Mouse (Mus musculus) intestine, embryonic 15.5 days (tissue): ENCODE measurements at regions not wholly inside any gene's neighbourhood (a gene's known extent, or its start where the extent isn't known, plus 50 kb on each side); places are given as distances from the start of the nearest gene placed in this dataset.

Experiments used
- ATAC-seq: fragments of 200-750 bp; cut with Nextera tagmentation; 2 replicates; pipeline ENCODE4 v1.8.0; 2017; ENCODE audit warnings: moderate TSS enrichment, moderate library complexity
- H3K27ac ChIP-seq: fragments of 300-500 bp; sonication (generic); 2 replicates; pipeline ENCODE4 v1.5.1; 2015; ENCODE audit warnings: mild to moderate bottlenecking, inconsistent platforms
- H3K27me3 ChIP-seq: fragments of 300-500 bp; sonication (generic); replicated peaks from 2 replicates; pipeline ENCODE4 v1.6.1; 2015; ENCODE audit warnings: inconsistent platforms
- H3K36me3 ChIP-seq: fragments of 300-500 bp; sonication (generic); 2 replicates; pipeline ENCODE4 v1.6.1; 2015; ENCODE audit warnings: inconsistent platforms
- H3K4me1 ChIP-seq: fragments of 300-500 bp; sonication (generic); replicated peaks from 2 replicates; pipeline ENCODE4 v1.6.1; 2015; ENCODE audit warnings: inconsistent platforms
- H3K4me2 ChIP-seq: fragments of 300-500 bp; sonication (generic); replicated peaks from 2 replicates; pipeline ENCODE4 v1.6.1; 2015; ENCODE audit warnings: mild to moderate bottlenecking, inconsistent platforms
- H3K4me3 ChIP-seq: fragments of 300-500 bp; sonication (generic); replicated peaks from 2 replicates; pipeline ENCODE4 v1.5.1; 2015; ENCODE audit warnings: inconsistent platforms
- H3K9ac ChIP-seq: fragments of 300-500 bp; sonication (generic); 2 replicates; pipeline ENCODE4 v1.6.1; 2015; ENCODE audit warnings: inconsistent platforms
- H3K9me3 ChIP-seq: fragments of 300-500 bp; sonication (generic); 2 replicates; pipeline ENCODE4 v1.6.1; 2016; ENCODE audit warnings: inconsistent platforms
- WGBS: fragments of 180-500 bp; shearing (Covaris S2); methylation state at CpG from one replicate; pipeline ENCODE4 v1.1.7; 2015; 5-methylcytosine and 5-hydroxymethylcytosine counted together

GRCm38 (mm10) chr14:61857616-61858015, 250.4 kb downstream of the Kcnrg start:
- Histone ChIP-seq H3K27me3 (no peaks in the 10 kb centered on the region), H3K4me1 (no peaks in the 10 kb centered on the region), H3K9me3 (no peaks in the 10 kb centered on the region), H3K4me3 (no peak overlapping the region), H3K4me2 (no peak overlapping the region), H3K27ac (no peak overlapping the region), H3K9ac (no peak overlapping the region), H3K36me3 (no peaks in the 10 kb centered on the region)
- ATAC-seq: no peak
- 74% methylated on average over 6 of the region's 6 CpGs for WGBS

DNA sequence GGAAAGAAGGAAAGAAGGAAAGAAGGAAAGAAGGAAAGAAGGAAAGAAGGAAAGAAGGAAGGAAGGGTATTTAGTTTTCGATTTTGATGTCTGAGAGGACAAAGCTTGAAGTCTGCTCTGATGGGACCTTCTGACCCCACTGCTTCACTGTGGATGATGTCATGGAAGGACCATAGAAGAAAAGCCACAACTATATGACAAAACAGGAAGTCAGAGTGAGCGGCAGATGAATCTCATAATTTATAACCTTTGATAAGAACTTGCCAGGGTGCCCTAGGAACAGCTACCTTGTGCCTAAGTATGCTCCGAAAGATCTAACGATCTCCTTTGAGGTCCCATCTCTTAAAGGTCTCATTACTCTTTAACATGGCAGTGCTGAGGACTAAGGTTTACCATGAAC, 253.4 kb downstream of the Kcnrg start:
- no peak overlapping the region for H3K4me2 ChIP-seq
- no peak overlapping the region for H3K27ac ChIP-seq
- H3K9ac ChIP-seq: no peak overlapping the region
- no peaks in the 10 kb centered on the region for H3K9me3 ChIP-seq
- no peaks in the 10 kb centered on the region for H3K27me3 ChIP-seq
- ATAC-seq: no peak
- H3K36me3 ChIP-seq: no peaks in the 10 kb centered on the region
- H3K4me3 ChIP-seq: no peak overlapping the region
- no peaks in the 10 kb centered on the region for H3K4me1 ChIP-seq
- 93% methylated on average over 4 of the region's 4 CpGs for WGBS

DNA sequence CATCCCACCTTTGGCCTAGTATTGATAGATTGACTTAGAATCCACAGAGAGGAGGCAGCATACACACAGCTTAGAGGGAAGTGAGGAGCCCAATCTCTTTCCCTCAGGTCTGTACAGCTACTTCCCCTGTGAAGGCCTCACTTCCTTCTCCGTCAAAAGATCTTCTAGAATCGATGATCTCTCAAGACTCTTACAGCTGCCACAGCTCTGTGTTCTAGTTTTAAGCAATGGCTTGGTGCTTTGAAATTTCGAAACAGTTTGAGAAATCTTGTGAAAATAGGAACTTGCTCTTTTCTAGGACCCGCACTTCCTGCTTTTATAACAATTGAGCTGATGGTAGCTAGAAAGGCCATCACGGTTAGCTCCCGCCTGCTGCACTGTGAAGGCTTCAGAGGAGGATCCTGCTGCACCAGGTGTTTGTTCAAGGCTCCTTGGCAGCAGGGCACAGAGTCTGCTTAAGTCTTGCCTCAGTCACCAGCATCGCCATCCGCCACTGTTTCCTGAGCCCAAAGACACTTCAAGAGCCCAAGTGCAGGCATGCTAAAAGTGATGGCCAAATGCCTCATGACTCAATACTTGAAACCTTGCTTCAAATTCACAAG, 254.2 kb downstream of the Kcnrg start:
- Histone ChIP-seq H3K4me2 (no peak overlapping the region), H3K9ac (no peak overlapping the region), H3K27ac (no peak overlapping the region), H3K4me3 (no peak overlapping the region), H3K27me3 (no peaks in the 10 kb centered on the region), H3K4me1 (no peaks in the 10 kb centered on the region), H3K36me3 (no peaks in the 10 kb centered on the region), H3K9me3 (no peaks in the 10 kb centered on the region)
- no peak for ATAC-seq
- WGBS: 84% methylated on average over 8 of the region's 8 CpGs

DNA sequence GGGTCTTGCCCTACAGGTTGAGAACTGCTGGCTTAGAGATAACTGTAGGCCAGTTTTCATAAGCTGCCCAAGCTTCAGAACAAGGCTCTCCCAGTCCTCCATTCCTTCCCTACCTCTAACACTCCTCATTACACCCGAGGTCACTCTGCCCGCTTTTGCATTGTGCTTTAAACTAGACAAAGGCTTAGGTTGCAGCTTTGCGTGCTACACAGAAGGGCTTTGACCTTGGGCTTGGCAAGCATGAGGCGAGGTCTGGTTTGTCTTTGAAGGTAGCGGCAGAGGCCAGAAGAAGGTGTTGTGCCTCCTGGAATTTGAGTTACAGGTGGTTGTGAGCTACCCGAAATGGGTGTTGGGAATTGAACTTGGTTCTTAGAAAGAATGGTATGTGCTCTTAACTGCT, 255.7 kb downstream of the Kcnrg start:
- WGBS: 76% methylated on average over 6 of the region's 6 CpGs
- no peak for ATAC-seq
- Histone ChIP-seq H3K27me3 (no peaks in the 10 kb centered on the region), H3K9ac (no peak overlapping the region), H3K4me1 (no peaks in the 10 kb centered on the region), H3K4me3 (no peak overlapping the region), H3K27ac (no peak overlapping the region), H3K4me2 (no peak overlapping the region), H3K36me3 (no peaks in the 10 kb centered on the region), H3K9me3 (no peaks in the 10 kb centered on the region)

DNA sequence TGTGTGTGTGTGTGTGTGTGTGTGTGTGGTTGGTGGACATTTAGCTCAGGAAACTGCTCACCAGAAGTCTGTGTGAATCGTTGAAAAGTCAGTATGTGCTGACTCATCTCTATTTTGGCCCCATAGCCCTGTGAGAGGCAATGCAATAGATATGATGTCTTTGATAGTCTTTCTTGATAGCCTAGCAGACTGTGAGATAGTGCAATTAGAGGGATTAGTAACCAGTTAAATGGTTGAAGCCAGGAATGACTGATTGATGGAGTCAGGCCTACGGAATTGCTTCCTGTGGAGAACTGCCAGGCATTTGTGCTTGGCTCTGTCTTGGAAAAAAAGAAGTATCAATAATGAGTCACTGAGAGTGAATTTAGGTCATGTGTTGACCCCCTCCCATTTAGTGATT, 256.2 kb downstream of the Kcnrg start:
- Histone ChIP-seq H3K4me1 (no peaks in the 10 kb centered on the region), H3K4me3 (no peak overlapping the region), H3K9me3 (no peaks in the 10 kb centered on the region), H3K9ac (no peak overlapping the region), H3K27me3 (no peaks in the 10 kb centered on the region), H3K27ac (no peak overlapping the region), H3K36me3 (no peaks in the 10 kb centered on the region), H3K4me2 (no peak overlapping the region)
- WGBS: 32% methylated on average over 2 of the region's 2 CpGs
- no peak for ATAC-seq

DNA sequence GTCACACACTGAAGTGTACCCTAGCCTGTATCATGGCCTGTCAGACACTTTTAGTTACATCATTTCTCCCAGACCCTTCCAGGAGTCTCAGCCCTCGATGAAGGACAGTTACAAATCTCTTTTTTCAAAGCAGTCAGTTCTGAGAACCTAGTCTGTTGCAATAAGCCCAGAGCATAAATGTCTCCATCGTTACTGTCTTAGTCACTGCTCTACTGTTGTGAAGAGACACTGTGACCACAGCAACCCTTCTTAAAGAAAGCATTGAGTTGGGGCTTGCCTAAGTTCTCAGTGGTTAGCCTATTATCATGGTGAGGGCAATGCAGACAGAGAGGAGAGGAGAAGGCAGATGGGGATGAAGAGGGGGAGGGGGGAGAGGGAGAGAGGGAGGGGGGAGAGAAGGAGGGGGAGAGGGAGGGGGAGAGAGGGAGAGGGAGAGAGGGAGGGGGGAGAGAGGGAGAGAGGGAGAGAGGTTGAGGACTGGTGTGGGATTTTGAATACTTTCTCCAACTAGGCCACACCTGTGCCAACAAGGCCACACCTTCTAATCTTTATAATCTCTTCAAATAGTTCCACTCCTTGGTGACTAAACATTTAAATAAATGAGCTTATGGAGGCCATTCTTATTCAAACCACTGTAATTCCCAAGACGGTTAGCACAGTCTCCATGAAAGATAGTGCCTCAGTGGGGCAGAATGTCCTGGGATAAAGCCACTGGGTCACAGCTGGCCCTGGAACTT, 259.4 kb downstream of the Kcnrg start:
- H3K9ac ChIP-seq: no peak overlapping the region
- H3K4me1 ChIP-seq: no peaks in the 10 kb centered on the region
- H3K27ac ChIP-seq: no peak overlapping the region
- no peak overlapping the region for H3K4me2 ChIP-seq
- 66% methylated on average over 3 of the region's 3 CpGs for WGBS
- no peaks in the 10 kb centered on the region for H3K27me3 ChIP-seq
- H3K4me3 ChIP-seq: no peak overlapping the region
- no peaks in the 10 kb centered on the region for H3K9me3 ChIP-seq
- no peaks in the 10 kb centered on the region for H3K36me3 ChIP-seq
- no peak for ATAC-seq

DNA sequence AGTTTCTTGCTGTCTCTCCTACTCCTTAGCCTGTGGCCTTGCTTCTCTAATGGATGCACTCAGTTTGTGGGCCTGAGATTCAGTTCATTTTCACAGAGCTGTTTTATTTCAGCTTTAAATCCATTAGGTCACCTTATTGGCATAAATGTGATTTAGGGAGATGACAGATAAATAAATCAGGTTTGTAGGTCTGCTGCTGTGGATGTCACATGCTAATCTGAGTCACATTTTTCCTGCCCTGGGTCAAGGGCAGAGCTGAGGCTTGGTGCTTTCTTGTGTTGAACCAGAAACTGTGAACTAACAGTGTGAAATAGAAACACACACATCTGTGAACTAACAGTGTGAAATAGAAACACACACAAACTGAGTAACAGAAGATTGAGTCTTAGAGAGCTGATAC, 266.9 kb downstream of the Kcnrg start:
- H3K9ac ChIP-seq: no peak overlapping the region
- H3K27me3 ChIP-seq: no peaks in the 10 kb centered on the region
- no peaks in the 10 kb centered on the region for H3K9me3 ChIP-seq
- H3K27ac ChIP-seq: no peak overlapping the region
- no peaks in the 10 kb centered on the region for H3K36me3 ChIP-seq
- H3K4me3 ChIP-seq: no peak overlapping the region
- H3K4me2 ChIP-seq: no peak overlapping the region
- H3K4me1 ChIP-seq: no peaks in the 10 kb centered on the region
- no peak for ATAC-seq

DNA sequence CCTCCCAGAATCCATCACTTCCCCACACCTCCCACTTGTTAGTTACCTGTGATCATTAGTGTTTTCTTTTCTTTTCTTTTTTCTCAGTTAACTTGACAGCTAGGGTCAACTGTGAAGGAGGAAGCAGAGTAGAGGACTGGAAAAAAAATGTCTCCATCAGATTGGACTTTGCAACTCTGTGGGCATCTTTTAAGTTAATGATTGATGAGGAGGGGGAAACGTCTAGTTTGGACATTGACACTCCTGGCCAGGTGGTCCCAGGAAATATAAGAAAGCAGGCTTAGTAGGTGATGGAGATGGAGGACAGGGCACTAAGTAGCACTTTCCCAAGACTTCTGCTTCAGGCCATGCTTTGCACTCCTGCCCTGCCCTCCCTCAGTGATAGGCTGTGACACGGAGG, 272.2 kb downstream of the Kcnrg start:
- 46% methylated on average over 2 of the region's 2 CpGs for WGBS
- no peaks in the 10 kb centered on the region for H3K9me3 ChIP-seq
- H3K4me2 ChIP-seq: no peak overlapping the region
- H3K9ac ChIP-seq: no peak overlapping the region
- H3K27ac ChIP-seq: no peak overlapping the region
- ATAC-seq: peak; percentile 36
- H3K27me3 ChIP-seq: no peaks in the 10 kb centered on the region
- no peak overlapping the region for H3K4me3 ChIP-seq
- H3K36me3 ChIP-seq: no peaks in the 10 kb centered on the region
- H3K4me1 ChIP-seq: no peaks in the 10 kb centered on the region

DNA sequence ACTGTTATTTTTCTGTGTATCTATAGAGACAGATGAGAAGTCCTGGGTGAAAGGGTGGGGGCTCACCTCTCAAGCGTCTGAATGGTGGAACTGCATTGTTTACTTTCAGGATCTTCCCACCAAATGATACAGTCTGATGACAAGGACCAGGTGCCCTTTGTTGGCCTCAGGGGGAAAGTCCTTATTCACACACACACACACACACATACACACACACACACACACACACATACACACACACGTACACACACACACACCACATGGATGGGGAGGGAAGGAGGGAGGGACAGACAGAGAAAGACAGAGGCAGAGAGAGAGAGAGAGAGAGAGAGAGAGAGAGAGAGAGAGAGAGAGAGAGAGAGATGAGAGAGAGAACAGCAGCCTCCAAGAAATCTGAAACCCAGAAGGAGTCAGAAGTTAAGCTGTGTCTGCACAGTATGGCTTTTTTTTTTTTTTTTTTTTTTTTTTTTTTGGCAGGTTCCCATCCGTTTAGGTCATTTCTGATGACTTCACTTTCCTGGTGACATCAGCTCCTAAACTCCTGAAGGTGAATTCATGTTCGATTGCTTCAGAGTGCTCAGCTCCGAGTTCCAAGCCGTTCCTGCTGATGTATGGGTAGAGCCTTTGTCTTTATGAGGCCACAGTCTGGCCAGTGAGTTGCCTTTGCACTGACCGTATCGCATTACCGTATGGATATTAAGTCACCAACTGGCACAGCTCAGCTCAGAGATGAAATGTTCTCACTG, 273.4 kb downstream of the Kcnrg start:
- Histone ChIP-seq H3K4me1 (no peaks in the 10 kb centered on the region), H3K4me2 (no peak overlapping the region), H3K4me3 (no peak overlapping the region), H3K36me3 (no peaks in the 10 kb centered on the region), H3K27me3 (no peaks in the 10 kb centered on the region), H3K9me3 (no peaks in the 10 kb centered on the region), H3K27ac (no peak overlapping the region), H3K9ac (no peak overlapping the region)
- WGBS: 51% methylated on average over 9 of the region's 9 CpGs
- no peak for ATAC-seq

DNA sequence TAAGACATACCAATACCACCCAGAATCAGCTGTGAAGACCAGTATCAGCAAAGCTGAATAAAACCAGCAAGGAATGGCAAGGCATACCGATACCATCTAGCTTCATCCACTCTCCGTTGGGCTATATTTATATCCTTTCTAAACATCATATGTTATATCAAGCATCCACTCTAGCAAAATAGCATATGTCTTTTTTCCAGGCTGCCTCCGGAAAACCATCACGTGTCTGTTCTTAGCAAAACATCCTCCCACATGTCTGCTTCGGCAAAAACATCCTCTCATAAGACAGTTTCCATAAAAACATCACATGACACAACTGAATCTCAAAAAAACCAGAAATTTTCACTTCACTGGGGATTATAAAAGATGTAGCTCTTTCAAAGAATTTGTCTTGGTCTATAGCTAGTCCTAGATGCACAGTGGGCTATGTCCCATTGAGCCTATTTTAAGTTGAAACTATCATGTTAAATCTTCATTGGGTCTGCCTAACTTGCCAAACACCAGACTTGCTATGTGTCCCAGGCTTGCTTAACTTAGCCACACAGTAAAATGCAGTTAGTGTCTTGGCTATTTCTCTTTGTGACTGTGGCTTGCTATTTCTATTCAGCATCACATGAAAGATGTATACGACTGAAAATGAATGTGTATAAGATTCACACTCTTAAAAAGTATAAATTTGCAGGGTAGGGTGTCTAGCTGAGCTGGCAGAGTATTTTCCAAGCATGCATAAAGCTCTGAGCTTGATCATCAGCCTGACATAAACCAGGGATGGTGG, 278.2 kb downstream of the Kcnrg start:
- Histone ChIP-seq H3K27me3 (no peaks in the 10 kb centered on the region), H3K4me1 (no peaks in the 10 kb centered on the region), H3K4me2 (no peak overlapping the region), H3K9ac (no peak overlapping the region), H3K27ac (no peak overlapping the region), H3K36me3 (no peaks in the 10 kb centered on the region), H3K9me3 (no peaks in the 10 kb centered on the region), H3K4me3 (no peak overlapping the region)
- WGBS: 57% methylated on average over 6 of the region's 6 CpGs
- ATAC-seq: no peak

- no peak overlapping the region for H3K27ac ChIP-seq
- H3K9me3 ChIP-seq: no peaks in the 10 kb centered on the region
- no peaks in the 10 kb centered on the region for H3K4me1 ChIP-seq
- 76% methylated on average over 8 of the region's 8 CpGs for WGBS
- H3K36me3 ChIP-seq: no peaks in the 10 kb centered on the region
- H3K4me3 ChIP-seq: no peak overlapping the region
- H3K9ac ChIP-seq: no peak overlapping the region
- no peaks in the 10 kb centered on the region for H3K27me3 ChIP-seq
- no peak for ATAC-seq
- H3K4me2 ChIP-seq: no peak overlapping the region
Observed at GRCm38 (mm10) chr14:61889626-61890025, 282.4 kb downstream of the Kcnrg start.

GRCm38 (mm10) chr14:61893786-61894185, 286.5 kb downstream of the Kcnrg start:
- no peaks in the 10 kb centered on the region for H3K36me3 ChIP-seq
- no peaks in the 10 kb centered on the region for H3K9me3 ChIP-seq
- 82% methylated on average over 3 of the region's 3 CpGs for WGBS
- ATAC-seq: no peak
- H3K4me1 ChIP-seq: no peaks in the 10 kb centered on the region
- H3K27me3 ChIP-seq: no peaks in the 10 kb centered on the region
- H3K27ac ChIP-seq: no peak overlapping the region
- H3K9ac ChIP-seq: no peak overlapping the region
- H3K4me3 ChIP-seq: no peak overlapping the region
- no peak overlapping the region for H3K4me2 ChIP-seq
